Mouse (Mus musculus) c-Kit-positive CD71-positive TER-119-negative erythroid progenitor cells, embryonic 14.5 days (primary cell): ENCODE results near the gene Gm136.
"Not testable (repeated sequence)": the region's sequence is repeated elsewhere in the genome, so short reads cannot be mapped to it uniquely, and the experiment has no call there.

Experiments
- DNase-seq: peaks from one replicate; pipeline ENCODE4 v3.0.0-alpha.2; 2013; ENCODE audit warnings: low read depth

The Gm136 gene

DNA sequence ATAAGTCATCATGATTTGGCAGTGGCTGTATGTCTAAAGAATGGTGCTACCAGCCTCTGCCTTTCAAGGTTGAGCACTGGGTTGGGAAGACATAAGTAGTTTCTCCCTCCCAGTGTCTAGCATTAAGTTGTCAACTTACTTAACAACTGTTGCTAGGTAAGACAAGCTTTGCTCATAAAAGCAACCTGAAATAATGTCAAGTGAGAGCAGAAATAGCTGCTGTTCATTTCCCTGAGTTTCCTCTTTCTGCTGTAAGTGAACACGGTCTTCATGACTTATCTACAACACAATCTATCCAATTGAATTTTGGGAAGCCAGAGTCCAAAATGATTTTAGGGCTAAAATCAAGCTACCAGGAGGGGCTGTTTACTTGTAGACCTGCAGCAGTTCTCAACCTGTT lies at the start of gene Gm136:
Gene Gm136, minus strand, starts transcription at position 101 of the 400 bp plus-strand sequence.
- DNase-seq = no peak

DNA sequence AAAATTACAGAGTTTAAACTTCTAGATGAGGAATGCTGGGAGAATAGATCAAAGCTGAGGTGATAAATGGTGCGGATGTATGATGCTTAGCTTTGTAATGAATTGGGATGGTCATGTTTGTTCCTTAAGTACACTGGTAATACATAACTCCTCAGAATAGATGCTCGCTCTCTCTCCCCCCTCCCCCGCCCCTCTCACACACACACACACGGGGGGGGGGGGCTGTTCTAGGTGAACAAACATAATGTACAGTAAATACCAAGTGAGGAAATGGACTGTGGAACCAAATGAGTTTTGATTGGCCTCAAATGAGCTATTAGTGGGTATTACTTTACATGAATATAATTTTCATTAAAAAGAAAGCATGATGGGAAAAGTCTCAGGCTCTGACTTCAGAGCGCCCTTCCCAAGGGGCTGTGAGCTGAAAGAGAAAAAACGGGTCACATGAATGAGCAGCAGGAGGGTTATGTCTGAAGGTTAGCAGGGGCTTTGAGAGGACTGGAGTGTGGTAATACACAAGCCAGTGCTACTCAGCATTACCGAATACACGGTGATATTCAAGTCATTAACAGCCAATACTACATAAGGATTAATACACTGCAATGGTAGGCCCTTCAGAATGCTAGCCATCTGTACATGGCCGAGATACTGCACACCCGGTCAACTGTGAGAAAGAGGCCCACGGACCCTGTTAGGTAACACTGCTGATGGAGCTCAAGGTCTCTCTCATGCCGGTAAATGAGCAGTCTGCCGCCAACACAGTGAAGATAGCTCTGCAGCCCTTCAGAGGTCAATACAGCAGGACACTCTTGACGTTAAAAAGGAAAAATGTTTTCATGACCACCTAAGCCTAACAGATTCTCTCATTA lies 45.3 kb upstream of the Gm136 start:
- no peak for DNase-seq

DNA sequence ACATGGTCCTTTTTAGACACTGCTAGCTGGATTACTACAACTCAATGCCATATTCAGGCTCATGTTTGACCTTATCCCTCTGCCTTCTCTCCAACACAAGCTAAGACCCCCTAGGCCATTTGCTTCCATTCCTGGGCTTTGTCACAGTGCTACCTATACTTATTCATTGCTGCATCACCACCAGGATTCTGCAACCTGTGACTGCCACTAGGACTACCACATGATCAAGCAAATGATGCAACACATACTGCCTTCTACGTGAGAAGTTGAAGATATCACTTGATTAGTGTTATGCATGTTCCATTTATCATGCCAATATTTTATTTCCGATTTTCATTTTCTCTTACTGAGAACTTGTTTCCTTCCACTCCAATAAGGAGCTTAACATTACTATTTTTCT lies 41.9 kb upstream of the Gm136 start:
- no peak for DNase-seq

DNA sequence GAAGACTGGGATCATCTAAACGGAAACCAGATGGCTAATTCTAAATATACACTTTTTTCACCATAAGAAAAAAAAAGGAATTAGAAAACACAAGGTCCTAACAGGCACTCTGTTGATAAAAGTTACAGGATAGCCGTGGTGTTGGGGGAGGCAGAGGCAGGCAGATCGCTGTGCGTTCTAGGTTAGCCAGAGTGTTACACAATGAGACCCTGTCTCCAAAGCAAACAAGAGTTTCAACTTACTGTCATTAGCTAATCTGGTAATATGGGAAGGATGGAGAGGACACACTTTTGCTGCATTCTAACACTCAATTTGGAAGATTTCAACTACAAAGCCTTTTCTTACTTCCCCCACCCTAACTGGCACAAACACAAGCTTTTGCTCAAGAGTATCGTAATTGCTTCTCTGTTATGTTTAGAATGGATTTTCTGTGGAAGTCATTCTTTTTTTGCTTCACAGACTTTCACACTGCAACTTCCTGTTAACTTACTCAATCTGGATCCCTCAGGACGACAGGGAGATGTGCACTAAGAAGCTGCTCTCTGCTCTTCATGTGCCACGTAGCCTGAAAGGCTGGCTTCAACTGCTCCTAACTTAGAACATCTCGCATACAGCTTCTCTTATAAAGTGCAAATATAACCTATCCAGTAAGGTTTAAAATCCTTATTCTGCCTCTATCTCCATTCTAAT lies 41.4 kb upstream of the Gm136 start:
- no peak for DNase-seq

DNA sequence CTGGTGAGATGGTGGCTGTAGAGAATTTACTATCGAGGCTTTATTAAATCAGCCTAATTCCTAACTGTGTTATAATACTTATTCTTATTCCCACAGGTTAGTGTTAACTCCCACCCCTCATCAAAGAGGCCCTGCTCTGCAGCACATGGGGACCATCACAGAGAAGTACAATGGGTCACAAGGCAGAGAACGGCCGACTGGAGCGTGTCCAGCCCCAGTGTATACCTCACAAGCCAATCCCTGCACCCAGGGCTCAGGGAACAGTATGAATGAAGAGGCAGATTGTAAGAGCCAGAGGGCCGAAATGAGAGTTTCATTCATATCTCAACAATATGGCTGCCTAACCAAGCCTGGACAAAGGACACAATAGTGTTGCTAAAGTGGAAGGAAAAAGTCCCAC lies 40.2 kb upstream of the Gm136 start:
- no peak for DNase-seq

DNA sequence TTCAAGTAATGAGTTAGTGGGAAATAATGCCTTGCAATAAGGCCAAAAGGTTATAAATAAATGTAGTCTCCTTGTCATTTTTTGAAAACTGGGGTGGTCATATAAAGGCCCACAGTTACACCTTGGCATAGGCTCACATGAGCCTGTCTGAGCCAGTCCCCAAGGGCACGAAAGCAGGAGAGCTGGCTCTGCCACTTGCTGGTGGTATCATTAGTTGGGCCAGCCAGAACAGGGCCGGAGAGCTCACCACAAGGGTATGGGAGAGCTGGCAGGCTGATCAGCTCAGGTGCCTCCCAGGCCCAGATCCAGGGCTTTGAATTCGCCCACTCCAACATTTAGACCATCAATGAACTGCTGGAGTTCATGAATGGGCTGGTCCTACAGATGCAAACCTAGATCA lies 30.4 kb upstream of the Gm136 start:
- no peak for DNase-seq

DNA sequence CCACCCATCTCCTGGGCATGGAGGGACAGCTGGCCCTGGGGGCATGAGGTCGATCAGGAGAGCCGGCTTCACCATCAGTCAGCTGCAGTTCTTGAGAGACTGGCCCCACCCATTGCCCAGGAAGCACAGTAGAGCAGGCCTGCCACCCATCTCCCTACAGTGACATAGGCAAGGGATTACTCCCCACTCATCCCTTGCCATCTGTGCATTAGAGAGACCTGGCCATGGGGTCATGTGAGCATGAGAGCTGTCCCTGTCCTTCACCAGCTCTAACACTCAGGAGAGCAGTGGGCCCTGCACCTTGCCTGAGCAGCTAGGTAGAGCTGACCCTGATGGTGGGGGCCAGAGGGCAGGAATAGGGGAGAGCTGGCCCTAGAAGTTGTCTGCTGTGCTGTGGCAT lies 29.6 kb upstream of the Gm136 start:
- DNase-seq = no peak

DNA sequence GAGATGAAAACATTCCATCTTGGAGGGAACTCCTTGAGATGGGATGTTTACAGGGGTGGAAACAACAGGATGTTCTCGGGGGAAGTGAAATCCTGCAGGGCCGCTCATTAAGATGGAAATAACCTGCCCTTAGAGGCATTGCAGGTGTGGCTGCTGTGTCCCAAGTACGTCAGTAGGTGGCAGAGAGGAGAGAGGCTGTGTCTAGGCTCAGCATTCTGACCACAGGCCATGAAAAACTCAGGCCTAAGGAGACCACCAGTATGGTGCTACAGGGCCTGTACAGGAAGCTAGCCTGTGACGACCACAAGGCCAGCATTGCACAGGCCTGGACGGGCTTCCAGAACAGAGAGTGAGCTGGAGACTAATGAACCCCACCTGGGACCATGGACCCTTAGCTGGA lies 28.8 kb upstream of the Gm136 start:
- DNase-seq = no peak

DNA sequence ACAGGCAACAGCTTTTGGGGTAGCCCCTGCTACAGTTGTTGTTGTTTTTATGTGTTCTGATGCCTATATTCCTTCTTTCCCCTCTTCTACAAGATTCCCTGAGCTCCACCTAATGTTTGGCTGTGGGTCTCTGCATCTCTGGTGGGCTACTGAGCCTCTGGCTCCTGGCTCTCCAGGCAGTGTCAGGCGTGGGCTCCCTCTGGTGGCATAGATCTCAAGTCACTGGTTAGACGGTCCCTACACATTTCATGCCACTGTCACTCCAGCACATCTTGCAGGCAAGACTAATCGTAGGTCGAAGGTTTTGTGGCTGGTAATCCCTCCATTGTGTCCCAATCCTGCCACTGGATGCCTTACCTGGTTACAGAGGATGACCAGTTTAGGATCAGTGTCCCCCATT lies 26.7 kb upstream of the Gm136 start:
- no peak for DNase-seq

DNA sequence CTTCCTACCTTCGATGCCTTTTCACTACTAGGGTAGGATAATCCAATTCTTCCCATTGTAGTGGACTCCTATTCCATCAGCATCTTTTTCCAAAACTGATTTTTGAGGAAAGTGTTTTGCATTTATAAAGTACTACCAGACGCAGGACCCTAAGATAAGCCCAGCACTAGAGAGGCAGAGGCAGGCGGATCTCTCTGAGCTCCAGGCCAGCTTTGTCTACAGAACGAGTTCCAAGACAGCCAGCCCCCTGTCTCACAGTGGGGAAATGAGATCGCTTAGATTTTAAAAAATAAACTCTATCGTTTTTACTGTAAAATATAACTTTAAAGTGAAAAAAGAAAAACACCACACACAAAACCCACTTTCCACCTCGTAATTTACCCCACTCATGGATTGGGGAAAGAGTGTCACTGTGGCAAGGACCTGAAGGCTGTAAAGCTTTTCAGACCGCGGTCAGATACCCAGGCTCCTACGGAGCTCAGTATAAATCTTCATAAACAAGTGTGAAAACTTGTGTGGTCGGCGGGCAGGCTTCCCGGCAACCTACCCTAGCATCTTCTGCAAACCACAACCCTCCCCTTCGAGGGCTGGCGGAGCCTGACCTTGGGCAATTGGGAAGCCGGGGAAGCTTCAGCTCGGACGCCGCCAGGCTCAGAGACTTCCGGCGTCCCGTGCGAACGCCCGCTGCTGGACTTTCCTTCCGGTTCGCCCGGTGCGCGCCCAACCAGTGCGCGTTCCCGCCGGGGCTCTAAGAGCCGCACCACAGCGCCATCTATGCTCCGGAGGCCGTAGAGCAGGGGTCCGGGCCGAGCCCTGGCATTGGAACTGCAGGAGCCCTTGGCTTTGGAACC lies 21.8 kb upstream of the Gm136 start, which contains the start of gene Smim8:
Gene Smim8, minus strand, starts transcription at position 747 of the 851 bp plus-strand sequence.
- peak; percentile 84 for DNase-seq

DNA sequence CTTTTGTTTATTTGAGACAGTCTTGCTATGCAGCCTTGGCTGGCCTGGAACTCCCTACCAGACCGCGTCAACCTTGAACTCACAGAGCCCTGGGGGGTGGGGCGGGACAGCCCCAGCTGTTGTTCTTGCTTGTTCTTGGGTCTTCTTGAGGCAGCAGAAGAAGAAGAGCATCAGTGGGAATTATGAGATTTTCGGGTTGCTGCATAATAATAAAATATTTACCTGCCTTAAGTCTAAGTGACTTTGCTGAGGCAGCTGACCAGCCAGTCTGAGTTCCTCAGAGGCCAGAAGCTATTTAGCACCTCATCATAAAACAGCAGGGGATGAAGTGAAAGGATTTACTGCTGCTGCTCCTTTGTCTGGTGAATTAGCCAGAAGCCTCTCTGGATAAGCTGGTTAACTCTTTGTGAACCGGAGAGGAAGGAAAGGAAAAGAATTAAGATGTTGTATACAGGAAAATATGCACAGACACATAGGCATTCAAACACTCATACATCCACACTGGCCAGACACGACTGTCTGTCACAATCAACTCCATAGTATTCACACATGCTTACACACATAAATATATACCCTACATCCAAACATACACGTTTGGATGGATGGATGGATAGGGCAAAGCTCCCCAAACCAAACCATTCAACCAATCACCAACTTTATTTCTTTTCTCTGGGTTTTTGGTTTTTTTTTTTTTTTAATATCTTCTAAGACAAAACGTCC lies 15.7 kb upstream of the Gm136 start:
- no peak for DNase-seq

DNA sequence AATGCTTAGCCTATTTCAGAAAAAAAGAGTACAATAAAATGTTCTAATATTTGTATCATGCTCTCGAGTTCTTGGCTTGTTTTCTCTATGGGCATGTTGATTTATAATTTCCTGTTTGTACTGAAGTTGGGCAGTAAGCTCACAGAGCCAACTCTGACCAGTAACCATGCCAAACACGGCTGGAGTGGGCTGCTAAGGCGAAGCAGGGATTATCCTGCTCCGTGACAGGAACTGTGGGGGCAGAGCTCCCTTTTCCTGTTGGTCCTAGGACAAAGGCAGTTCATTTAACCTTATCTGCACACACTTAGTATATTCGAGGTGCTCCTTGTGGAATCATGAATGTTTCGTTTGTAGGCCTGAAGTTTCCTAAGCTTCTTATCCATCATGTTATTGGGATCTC lies 6.8 kb downstream of the Gm136 start:
- DNase-seq = no peak

DNA sequence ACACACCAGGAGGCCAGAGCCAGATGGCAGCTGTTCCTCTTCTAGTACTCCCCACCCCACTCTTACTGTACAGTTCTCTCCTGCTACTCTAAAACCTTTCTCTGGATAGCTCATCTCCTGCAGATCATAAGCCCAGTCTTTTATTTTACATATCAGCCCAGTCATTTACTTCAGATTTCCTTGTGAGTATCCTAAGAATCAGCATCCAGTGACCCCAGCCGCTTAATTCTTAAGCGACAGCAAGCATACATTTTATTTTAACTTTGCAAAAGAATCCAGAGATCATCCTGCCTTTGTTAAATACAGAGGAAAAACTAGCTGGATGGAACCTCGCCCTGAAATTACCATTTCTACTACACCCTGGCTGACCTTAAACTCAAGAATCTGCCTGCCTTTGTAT lies 21.6 kb downstream of the Gm136 start:
- no peak for DNase-seq

DNA sequence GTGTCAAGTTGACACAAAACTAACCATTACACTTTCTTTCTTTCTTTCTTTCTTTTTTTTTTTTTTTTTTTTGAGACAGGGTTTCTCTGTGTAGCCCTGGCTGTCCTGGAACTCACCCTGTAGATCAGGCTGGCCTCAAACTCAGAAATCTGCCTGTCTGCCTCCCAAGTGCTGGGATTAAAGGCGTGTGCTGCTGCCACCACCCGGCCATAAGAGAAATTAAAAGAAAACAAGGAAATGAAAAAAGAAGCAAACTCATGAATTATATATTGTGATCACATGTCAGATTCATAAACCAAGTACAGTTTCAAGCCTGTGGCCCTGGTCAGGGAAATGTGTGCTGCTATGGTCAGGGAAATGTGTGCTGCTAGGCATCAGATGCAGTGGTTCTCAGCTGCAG lies 22.6 kb downstream of the Gm136 start:
- DNase-seq = not testable (repeated sequence)

DNA sequence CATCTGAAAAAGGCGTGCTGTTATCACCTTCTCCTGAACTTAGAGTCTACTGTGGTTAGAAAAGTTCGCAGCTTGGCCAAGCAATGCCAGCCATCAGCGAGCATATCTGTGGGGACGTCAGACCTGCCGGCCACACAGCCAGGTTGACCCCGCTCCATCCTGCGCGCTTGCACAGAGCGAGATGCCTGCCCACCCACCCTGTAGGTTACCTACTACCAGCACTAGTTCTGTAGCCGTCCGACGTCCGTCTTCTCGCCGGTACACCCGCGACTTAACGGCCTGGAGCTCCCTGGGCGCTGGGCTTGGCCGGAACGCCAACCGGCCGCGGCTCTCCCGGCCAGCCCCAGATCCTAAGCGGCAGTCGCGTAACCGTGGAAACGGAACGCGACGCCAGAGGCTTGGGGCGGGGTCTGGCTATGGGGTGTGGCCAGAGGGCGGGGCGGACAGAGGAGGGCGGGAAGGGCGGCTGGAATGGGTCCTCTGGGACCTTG lies 26.2 kb downstream of the Gm136 start, which contains the start of gene Cfap206:
Gene Cfap206, minus strand, starts transcription at position 356 of the 491 bp plus-strand sequence.
- DNase-seq = peak; percentile 44

DNA sequence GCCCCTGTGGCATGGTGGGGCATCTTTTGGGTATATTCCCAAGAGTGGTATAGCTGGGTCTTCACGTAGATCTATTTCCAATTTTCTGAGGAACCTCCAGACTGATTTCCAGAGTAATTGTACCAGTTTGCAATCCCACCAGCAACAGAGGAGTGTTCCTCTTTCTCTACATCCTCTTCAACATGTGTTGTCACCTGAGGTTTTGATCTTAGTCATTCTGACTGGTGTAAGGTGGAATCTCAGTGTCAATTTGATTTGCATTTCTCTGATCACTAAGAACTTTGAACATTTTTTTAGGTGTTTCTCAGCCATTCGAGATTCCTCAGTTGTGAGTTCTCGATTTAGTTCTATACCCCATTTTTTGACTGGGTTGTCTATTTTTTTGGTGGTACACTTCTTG lies 30.4 kb downstream of the Gm136 start:
- DNase-seq = not testable (repeated sequence)

DNA sequence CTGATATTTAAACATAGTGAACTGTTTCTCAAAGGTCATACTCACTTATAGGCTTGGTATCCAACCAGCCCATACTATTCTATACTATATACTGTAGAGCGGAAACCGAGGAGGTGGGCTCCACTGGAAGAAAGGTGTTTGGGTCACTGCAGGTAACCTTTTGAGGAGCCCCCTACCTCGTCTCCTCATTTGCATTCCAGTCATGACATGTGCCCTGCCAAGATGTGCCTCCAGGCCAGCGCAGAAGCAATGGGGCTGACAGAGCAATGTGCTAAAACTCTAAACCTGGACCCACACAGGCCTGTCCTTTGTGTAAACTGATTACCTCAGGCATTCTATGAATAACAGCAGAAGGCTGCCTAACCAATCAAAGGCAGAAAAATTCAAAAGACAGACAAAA lies 31.8 kb downstream of the Gm136 start:
- DNase-seq = no peak

DNA sequence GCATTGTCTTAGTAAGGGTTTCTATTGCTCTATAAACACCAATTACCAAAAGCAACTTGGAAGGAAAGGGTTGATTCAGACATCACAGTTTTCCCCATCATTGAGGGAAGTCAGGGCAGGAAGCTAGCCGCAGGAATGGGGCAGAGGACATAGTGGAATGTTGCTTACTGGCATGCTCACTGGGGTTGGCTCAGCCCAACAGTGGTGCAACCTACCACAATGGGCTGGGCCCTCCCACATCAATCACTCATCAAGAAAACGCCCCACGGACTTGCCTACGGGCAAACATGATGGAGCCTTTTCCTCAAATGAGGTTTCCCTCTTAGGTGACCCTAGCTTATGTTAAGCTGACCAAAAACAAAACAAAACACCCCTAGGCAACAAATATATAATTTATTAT lies 32.9 kb downstream of the Gm136 start:
- no peak for DNase-seq

DNA sequence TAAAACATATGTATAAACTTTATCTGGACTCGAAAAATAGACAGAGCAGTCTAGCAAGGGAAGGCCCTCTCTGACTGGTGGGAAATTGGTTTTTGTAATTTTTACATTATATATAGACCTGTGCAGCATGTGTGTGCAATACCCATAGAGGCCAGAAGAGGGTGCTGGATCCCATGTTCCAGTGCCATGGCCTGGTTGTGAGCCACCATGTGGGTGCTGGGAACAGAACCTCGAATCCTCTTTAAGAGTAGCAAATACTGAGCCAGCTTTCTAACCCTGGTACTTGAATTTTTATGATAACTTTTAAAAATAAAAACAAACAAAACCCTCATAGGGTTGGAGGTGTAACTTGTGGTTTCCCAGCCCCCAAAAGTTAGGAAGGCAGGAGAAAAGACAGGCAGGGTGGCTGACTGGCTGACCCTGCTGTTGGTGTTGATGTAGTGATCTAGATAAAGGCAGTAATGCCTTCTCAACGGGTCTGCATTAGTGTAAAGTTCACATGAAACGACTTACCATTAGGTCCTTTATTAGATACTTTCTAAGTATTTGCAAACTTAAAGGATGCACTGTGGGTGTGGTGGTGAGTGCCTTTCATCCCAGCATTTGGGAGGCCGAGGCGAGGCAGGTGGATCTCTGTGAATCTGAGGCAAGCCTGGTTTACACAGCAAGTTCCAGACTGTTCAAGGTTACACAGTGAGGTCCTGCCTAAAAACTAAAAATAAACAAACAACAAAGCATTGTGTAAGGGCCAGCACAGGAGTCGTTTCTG lies 35.8 kb downstream of the Gm136 start:
- no peak for DNase-seq

DNA sequence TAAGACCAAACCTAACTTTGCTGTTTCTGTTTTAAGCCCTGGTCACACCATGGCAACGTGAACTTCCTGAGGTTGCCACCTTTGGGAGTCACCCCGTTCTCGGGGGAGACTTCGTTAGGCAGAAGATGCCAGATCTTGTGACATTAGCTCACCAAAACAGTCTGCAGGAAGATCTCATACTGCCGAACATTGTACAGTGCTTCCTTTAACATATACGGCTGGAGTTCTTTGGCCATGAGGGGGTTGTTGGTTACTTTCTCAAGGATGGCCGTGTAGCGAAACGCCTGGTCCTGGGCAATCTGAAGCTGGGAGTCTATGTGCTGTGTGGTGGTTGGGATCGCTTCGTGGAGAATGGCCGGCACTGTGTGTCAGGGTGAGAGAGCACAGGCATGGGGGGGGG lies 36.6 kb downstream of the Gm136 start:
- no peak for DNase-seq

DNA sequence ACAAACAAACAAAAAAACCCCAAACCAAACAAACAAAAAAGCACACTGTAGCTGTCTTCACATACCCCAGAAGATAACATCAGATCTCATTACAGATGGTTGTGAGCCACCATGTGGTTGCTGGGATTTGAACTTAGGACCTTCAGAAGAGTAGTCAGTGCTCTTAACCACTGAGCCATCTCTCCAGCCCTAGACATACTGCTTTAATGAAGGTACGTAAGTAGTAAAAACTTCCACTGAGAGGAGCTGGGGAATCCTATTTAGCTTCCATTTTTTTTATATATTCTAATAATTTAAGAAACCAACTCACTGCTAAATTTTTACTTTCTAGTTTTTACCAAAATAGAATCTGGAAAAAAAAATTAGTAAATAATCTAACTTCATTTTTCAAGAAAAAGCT lies 41.0 kb downstream of the Gm136 start:
- DNase-seq = no peak
